Mouse (Mus musculus) thymus, postnatal 14 days (tissue): ENCODE data around the gene Hoxc5.
A peak's percentile ranks its signal among the peaks of the same experiment; 100 is the strongest.

Source experiments
- DNase-seq: peaks from one replicate; pipeline ENCODE4 v3.0.0; 2021

Hoxc5 gene

GRCm38 (mm10) chr15:102967511-102968397 is 511 bp downstream of the Hoxc5 start:
- DNase-seq = no peak

GRCm38 (mm10) chr15:102969296-102969695 is 2.1 kb downstream of the Hoxc5 start:
- no peak for DNase-seq

DNA sequence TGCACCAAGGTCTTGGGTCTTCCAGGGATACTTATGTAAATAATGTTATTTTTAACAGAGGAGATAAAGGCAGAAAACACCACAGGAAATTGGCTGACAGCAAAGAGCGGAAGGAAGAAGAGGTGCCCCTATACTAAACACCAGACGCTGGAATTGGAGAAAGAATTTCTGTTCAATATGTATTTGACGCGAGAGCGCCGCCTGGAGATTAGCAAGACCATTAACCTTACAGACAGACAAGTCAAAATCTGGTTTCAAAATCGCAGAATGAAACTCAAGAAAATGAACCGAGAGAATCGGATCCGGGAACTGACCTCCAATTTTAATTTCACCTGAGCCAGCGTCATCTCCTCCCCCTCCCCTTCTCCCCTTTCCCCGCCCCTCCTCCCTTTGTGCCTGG is 3.5 kb downstream of the Hoxc5 start:
- no peak for DNase-seq

GRCm38 (mm10) chr15:102972254-102972653 is 5.0 kb downstream of the Hoxc5 start:
- no peak for DNase-seq

GRCm38 (mm10) chr15:102972753-102973152 is 5.5 kb downstream of the Hoxc5 start:
- DNase-seq = no peak

- DNase-seq = no peak
Measured at GRCm38 (mm10) chr15:102975034-102975433, 7.8 kb downstream of the Hoxc5 start.

DNA sequence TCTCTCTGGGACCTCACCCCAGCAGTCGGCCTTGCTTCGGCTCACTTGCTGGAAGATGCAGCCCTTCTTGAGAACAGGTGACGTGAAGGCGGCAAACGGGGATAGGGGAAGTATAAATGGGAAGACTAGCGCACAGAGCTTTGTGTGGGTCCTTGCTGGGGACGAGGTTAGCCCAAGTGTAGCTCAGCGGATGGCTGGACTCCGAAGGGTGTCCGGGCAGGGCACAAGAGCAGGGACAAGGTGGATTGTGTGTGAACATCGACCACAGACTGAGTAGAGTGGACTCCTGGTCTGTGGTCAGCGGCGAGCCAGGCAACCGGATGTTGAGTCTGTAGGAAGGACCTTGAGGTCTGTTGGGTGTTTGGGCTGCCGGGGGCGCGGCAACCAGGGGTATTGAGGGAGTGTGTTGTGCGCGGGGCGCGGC is 8.5 kb downstream of the Hoxc5 start:
- DNase-seq = no peak

DNA sequence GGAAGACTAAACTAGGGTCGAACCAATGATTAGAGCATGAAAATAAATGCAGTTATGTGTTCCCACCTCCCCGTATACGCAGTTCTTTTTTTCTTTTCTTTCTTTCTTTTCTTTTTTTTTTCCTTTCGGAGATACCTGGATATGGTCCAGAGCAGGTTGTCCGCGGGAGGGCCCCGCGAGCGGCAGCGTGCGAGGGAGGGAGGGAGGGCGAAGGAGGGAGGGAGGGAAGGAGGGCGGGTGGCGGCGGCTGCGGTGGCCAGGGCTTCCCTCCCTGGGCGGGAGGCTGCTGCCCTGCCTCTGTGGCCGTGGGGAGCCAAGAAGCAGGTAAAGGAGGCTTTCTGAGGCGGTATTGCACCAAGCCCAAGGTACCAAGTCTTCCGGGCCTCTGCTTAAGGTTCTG is 8.9 kb downstream of the Hoxc5 start, which contains the start of gene Hoxc9:
Hoxc9 (plus strand) TSS at position 269 of the 400 bp plus-strand sequence.
- no peak for DNase-seq

- no peak for DNase-seq
Measured at GRCm38 (mm10) chr15:102976631-102977422, 9.6 kb downstream of the Hoxc5 start.

DNA sequence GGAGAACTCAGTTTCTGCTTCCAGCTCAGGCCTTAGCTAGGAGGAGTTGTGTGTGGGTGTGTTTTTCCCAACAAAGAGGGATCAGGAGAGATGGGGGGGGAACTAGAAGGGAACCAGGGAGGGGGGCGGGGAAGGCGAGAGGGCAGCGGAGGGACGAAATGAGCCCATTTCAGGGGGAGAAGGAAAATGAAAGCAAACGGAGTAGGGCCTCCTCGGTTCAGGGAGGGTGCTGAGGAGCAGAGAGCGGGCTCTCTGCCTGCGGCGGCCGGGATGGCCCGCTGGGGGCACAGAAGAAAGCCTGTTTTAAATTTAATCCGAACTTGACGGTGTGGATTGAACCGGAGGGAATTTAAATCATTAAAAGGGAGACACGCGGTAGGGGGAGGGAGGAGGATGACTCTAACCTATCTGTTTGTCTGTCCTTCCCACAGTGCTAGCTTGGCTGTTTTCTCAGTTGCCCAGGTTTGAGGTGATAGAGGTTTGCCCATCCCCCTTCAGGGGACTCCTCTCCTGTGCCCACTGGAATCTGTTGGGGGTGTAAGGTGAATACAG is 10.3 kb downstream of the Hoxc5 start:
- DNase-seq = no peak

DNA sequence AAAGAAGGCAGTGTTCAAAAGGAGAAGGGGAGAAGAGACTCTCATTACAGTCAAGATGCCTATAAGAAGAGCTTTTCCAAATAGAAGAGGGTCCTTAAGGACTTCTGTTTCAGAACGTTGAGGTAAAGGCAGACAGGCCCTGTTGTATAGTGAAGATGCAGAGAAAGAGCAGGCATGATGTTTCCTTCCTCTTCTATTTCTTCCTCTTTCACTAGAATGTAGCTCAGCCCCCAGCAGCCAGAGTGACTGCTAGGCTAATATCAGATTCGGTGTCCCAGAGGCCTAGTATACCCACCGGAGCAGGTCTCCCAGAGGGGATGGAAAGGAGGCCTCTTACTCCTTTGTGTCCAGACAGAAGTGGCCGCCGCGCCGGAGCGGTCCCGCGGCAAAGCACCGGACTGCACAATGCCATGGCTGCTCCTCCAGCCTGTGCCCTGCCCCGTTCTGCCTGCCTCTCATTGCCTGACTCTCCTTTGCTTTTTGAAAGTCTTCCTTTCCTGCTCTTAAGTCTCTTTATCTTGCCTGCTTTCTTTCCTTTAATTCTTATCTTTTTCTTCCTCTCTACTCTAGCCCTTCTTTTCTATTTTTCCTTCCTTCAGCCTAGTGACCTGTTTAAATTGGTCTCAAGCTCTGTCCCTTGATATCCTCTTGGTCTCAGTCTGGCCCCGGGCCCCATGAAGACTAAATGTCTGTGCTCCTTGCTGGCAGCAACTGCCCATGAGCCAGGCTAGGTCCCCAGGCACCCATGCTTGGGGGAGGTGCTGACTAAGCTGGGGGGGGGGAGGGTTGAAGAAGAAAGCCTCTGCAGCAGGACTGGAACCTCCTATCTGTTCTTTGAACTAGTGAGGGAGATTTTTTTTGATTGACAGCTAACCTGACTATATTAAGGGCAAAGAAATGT is 11.6 kb downstream of the Hoxc5 start:
- no peak for DNase-seq

DNA sequence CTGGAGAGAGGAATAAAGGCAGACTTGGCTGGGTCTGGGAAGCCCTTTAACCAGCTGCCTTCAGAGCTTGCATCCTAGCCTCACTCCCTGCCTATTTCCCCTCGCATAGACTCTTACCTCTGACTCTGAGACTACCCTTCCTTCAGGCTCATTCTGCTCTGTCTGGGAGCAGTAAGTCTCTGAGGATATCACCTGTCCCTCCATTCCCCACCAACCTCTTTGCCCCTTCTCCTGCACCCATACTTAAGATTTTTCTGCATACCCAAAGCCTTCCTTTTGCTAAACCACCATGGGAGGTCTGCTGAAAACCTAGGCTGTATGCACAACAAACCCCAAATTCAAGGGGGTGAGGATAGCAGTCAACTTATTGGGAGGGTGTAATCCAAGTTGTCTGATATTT is 12.7 kb downstream of the Hoxc5 start:
- no peak for DNase-seq

DNA sequence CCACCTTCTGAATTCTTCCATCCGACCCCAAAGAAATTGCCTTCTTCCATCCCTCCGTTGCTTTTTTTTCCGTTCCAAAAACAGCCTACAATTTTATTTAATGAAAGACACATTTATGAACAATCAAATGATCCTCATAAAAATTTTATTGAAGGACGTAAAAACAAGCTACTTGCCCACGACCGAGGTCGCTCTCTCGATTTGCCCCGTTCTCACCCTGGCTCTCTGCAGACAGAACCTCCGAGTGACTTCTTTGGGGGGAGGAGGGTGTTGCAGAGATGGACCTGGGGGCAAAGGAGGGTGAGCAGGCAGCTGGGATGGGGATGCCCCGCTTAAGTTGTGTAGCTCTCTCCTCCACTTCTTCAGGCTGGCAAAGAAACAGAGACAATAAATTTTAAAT is 13.1 kb downstream of the Hoxc5 start:
- DNase-seq = no peak

GRCm38 (mm10) chr15:102980912-102981311 is 13.7 kb downstream of the Hoxc5 start:
- no peak for DNase-seq

- DNase-seq = no peak
Measured at GRCm38 (mm10) chr15:102981379-102982288, 14.4 kb downstream of the Hoxc5 start.

DNA sequence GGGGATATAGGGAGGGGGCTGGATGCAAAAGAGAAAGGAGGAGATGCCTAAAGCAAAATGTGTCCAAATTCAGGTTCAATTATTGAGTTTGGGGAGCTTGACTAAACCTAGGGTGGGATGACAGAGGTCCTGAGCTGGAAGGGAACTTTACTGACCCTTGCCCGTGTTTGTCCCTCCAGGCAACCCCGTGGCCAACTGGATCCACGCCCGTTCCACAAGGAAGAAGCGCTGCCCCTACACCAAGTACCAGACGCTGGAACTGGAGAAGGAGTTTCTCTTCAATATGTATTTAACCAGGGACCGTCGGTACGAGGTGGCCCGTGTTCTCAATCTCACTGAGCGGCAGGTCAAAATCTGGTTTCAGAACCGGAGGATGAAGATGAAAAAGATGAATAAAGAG is 16.5 kb downstream of the Hoxc5 start:
- no peak for DNase-seq

DNA sequence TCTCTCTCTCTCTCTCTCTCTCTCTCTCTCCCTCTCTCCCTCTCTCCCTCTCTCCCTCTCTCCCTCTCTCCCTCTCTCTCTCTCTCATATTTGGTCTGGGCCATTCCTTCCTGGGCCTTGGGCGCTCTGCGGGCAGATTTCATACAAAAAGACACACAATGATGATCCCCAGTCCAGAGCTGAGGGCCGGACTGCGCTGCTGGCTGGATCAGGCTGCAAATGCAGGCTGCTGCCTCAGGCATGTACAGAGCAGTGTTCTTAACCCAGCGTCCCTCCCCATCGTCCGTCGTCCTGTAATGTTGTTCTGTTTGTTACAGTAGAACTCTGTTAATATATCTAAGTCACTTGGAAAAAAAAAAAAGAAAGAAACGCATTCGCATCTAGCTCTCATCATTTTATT is 17.3 kb downstream of the Hoxc5 start:
- DNase-seq = no peak

DNA sequence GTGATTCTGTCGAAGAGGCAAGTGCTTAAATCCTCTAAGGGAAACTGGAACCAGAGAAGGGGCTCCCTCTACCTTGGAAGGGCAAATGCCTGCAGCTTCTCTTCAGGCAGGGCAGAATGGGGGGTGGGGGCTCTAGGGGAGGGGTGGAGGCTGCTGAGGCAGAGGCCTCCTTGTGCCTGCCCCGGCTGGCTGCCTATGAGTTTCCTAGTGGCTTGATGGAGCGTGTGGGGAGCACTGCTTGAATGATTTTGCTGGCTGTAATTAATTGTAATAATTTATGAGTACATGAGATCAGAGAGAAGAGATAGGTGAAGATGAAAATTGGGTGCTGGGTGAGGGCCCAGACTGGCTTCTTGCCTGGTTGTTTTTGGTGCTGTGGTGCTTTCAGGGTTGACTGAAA is 17.7 kb downstream of the Hoxc5 start:
- no peak for DNase-seq

- DNase-seq = peak; percentile 75
Measured at GRCm38 (mm10) chr15:102987124-102987833, 20.0 kb downstream of the Hoxc5 start.

- DNase-seq = no peak
Measured at GRCm38 (mm10) chr15:102988078-102988477, 20.8 kb downstream of the Hoxc5 start.
